Mouse (Mus musculus): ENCODE measurements around the gene Dcbld1. TPM values are rescaled to one million over a fixed set of nuclear protein-coding genes. Genes with fewer than 3 reads are reported as not detected.
"Not testable (repeated sequence)": the region's sequence is repeated elsewhere in the genome, so short reads cannot be mapped to it uniquely, and the experiment has no call there.

Gene Dcbld1
- polyA plus RNA-seq, 2 experiments: 9.2 to 11.5 TPM

DNA sequence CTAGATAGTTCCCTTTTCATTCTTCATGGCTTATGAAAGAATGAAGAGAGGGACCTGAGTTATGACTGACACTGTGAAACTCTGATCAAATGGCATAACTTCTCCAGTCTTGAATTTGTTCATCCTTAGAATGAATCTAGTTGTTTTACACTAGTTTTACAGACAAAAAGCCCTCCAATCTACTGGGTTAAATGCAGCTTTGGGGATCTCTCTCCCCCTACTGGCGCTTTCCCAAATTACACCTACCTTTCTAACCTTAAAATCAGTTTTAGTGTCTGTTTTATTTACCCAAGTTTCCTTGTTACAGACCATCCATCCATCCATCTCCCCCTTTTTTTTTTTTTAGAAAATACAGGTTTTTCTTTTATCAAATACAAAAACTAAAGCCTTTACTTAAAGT, 97.6 kb downstream of the Dcbld1 start:
- H3K9me3 ChIP-seq (ENCODE audit: control insufficient read depth, low read length): no peaks in the 10 kb centered on the region
- H3K4me2 ChIP-seq (replicated peaks; ENCODE audit: low read depth, low read length, severe bottlenecking): no peak overlapping the region
- no peaks in the 10 kb centered on the region for H3K27me3 ChIP-seq (ENCODE audit: control insufficient read depth, insufficient read depth, low read length)
- 3% methylated on average over 1 of the region's 1 CpGs for WGBS
- no peaks in the 10 kb centered on the region; the same call in none of the 2 replicates for H3K36me3 ChIP-seq (ENCODE audit: control insufficient read depth, insufficient read depth, low read length)
- no peak for ATAC-seq (ENCODE audit: low FRiP score, low read depth)
- H3K27ac ChIP-seq (replicated peaks; ENCODE audit: low read depth, low read length): no peak overlapping the region
- DNase-seq (ENCODE audit: low spot score): peak; percentile 61
- H3K9ac ChIP-seq (ENCODE audit: low read depth, low read length, severe bottlenecking): no peak overlapping the region
- no peak overlapping the region for H3K4me3 ChIP-seq (replicated peaks; ENCODE audit: low read length)
- TF ChIP-seq POLR2A (IDR thresholded peaks at IDR 0.05; ENCODE audit: borderline replicate concordance, extremely low read depth, insufficient read depth, insufficient read length): no peak
- H3K4me1 ChIP-seq (ENCODE audit: control insufficient read depth, insufficient read depth, low read length): no peaks in the 10 kb centered on the region

DNA sequence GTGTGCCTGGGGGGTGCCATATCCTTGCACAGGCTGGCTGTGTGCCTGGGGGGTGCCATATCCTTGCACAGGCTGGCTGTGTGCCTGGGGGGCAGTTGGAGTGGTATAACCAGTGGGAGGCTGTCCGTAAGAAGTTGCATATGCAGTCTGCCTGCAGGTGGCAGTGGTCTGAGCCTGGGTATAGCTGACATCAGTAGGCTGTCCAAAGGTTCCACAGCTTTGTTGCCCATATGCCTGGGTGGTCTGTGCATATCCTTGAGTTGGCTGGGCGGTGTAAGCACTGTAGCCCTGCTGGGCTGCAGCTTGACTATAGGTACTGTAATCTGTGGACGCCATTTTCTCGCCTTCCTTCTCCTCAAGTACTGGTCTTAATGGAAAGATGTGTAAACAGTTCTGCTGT, 109.9 kb downstream of the Dcbld1 start:
- peaks cover 54% of the 10 kb centered on the region for H3K36me3 ChIP-seq (ENCODE audit: control insufficient read depth, insufficient read depth, low read length)
- not testable (repeated sequence) for H3K9ac ChIP-seq (ENCODE audit: low read depth, low read length, severe bottlenecking); H3K9me3 ChIP-seq (ENCODE audit: control insufficient read depth, low read length); H3K4me3 ChIP-seq (replicated peaks; ENCODE audit: low read length); H3K27me3 ChIP-seq (ENCODE audit: control insufficient read depth, insufficient read depth, low read length); H3K27ac ChIP-seq (replicated peaks; ENCODE audit: low read depth, low read length); ATAC-seq (ENCODE audit: low FRiP score, low read depth); H3K4me2 ChIP-seq (replicated peaks; ENCODE audit: low read depth, low read length, severe bottlenecking); DNase-seq (ENCODE audit: low spot score); H3K4me1 ChIP-seq (ENCODE audit: control insufficient read depth, insufficient read depth, low read length)
- WGBS: 86% methylated on average over 4 of the region's 4 CpGs

DNA sequence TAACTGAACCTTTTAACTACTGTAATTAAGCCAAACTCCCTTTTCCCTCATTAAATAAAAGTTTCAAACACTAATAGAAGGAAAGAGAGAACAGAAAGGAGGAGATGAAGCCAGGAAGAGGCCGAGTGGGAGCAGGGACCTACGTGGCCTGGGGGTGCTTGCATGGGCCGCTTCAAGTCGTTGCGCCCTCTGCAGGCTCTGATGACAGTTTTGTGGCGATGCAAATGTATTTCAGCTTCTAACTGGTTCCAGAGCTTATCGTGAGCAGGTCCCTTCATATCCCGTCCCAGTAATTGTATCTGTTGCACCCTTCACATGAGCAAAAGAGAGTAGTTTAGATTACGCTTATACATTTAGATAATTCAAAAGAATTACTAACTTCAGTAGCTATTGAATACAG, 119.8 kb downstream of the Dcbld1 start:
- no peak for TF ChIP-seq POLR2A (IDR thresholded peaks at IDR 0.05; ENCODE audit: borderline replicate concordance, extremely low read depth, insufficient read depth, insufficient read length)
- H3K4me2 ChIP-seq (replicated peaks; ENCODE audit: low read depth, low read length, severe bottlenecking): no peak overlapping the region
- DNase-seq (ENCODE audit: low spot score) (no peak), ATAC-seq (ENCODE audit: low FRiP score, low read depth) (no peak)
- H3K4me1 ChIP-seq (ENCODE audit: control insufficient read depth, insufficient read depth, low read length): no peaks in the 10 kb centered on the region
- H3K9me3 ChIP-seq (ENCODE audit: control insufficient read depth, low read length): no peaks in the 10 kb centered on the region
- H3K4me3 ChIP-seq (replicated peaks; ENCODE audit: low read length): no peak overlapping the region
- 78% methylated on average over 9 of the region's 9 CpGs for WGBS
- no peaks in the 10 kb centered on the region for H3K27me3 ChIP-seq (ENCODE audit: control insufficient read depth, insufficient read depth, low read length)
- no peak overlapping the region for H3K9ac ChIP-seq (ENCODE audit: low read depth, low read length, severe bottlenecking)
- no peak overlapping the region for H3K27ac ChIP-seq (replicated peaks; ENCODE audit: low read depth, low read length)
- peaks cover 47% of the 10 kb centered on the region for H3K36me3 ChIP-seq (ENCODE audit: control insufficient read depth, insufficient read depth, low read length)

DNA sequence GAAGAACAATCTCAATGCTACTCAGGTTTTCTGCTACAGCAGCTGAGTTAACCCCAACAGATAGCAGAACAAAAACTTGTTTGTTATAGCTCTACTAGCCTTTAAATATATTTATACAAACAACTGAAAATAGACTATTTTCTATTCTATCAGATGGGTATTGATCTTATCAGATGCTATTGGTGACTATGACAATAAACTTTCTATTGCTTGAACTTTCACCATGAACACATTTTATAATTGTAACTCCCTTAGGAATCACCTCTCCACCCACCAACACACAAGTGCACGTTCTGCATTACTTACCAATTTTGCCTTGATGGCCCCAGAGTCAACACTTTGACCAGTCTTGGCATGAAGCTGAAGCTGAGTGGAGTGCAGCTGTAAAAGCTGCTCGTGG, 125.0 kb downstream of the Dcbld1 start, which contains the start of gene Gm26741:
Gm26741 (plus strand) TSS at position 301 of the 400 bp plus-strand sequence.
- H3K27me3 ChIP-seq (ENCODE audit: control insufficient read depth, insufficient read depth, low read length): no peaks in the 10 kb centered on the region
- WGBS: 89% methylated on average over 2 of the region's 2 CpGs
- DNase-seq (ENCODE audit: low spot score) (no peak), ATAC-seq (ENCODE audit: low FRiP score, low read depth) (no peak)
- H3K9me3 ChIP-seq (ENCODE audit: control insufficient read depth, low read length): no peaks in the 10 kb centered on the region
- peaks cover 10% of the 10 kb centered on the region; the same call in 1 of the 2 replicates for H3K36me3 ChIP-seq (ENCODE audit: control insufficient read depth, insufficient read depth, low read length)
- no peak within 1 kb of the TSS for H3K9ac ChIP-seq (ENCODE audit: low read depth, low read length, severe bottlenecking)
- H3K4me1 ChIP-seq (ENCODE audit: control insufficient read depth, insufficient read depth, low read length): no peaks in the 10 kb centered on the region
- TF ChIP-seq POLR2A (IDR thresholded peaks at IDR 0.05; ENCODE audit: borderline replicate concordance, extremely low read depth, insufficient read depth, insufficient read length): no peak
- H3K27ac ChIP-seq (replicated peaks; ENCODE audit: low read depth, low read length): no peak within 1 kb of the TSS
- no peak within 1 kb of the TSS for H3K4me3 ChIP-seq (replicated peaks; ENCODE audit: low read length)
- H3K4me2 ChIP-seq (replicated peaks; ENCODE audit: low read depth, low read length, severe bottlenecking): no peak within 1 kb of the TSS

DNA sequence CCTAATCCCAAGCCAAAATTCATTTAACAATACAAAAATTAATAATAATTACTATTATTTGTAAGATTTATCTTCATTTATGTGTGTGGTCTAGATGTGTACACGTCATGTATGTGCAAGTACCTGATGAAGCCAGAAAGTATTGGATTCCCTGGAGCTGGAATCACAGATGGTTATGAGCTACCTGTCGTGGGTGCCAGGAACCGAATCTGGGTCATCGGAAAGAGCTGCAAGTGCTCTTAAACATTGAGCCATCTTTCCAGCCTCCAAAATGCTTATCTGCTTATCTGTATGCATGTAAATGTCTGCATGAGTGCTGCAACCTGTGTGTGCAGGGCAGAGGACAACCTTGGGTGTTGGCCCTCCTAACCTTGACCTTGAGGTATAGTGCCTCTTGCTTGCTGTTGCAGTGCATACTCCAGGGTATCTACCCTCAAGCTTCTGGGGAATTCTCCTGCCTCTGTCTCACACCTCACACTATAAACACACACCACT, 126.9 kb downstream of the Dcbld1 start:
- Histone ChIP-seq H3K4me2 (replicated peaks; ENCODE audit: low read depth, low read length, severe bottlenecking) (no peak overlapping the region), H3K27ac (replicated peaks; ENCODE audit: low read depth, low read length) (no peak overlapping the region), H3K27me3 (ENCODE audit: control insufficient read depth, insufficient read depth, low read length) (no peaks in the 10 kb centered on the region), H3K4me1 (ENCODE audit: control insufficient read depth, insufficient read depth, low read length) (no peaks in the 10 kb centered on the region), H3K9me3 (ENCODE audit: control insufficient read depth, low read length) (no peaks in the 10 kb centered on the region), H3K36me3 (ENCODE audit: control insufficient read depth, insufficient read depth, low read length) (peaks cover 10% of the 10 kb centered on the region; the same call in 1 of the 2 replicates), H3K4me3 (replicated peaks; ENCODE audit: low read length) (no peak overlapping the region), H3K9ac (ENCODE audit: low read depth, low read length, severe bottlenecking) (no peak overlapping the region)
- WGBS: 91% methylated on average over 4 of the region's 4 CpGs
- ATAC-seq (ENCODE audit: low FRiP score, low read depth) (no peak), DNase-seq (ENCODE audit: low spot score) (no peak)
- TF ChIP-seq POLR2A (IDR thresholded peaks at IDR 0.05; ENCODE audit: borderline replicate concordance, extremely low read depth, insufficient read depth, insufficient read length): no peak
